Mouse (Mus musculus): ENCODE measurements around the gene Rsph1. TPM values are rescaled to one million over a fixed set of nuclear protein-coding genes. Genes with fewer than 3 reads are reported as not detected.

Rsph1 gene
- polyA plus RNA-seq, 1 experiment = 1.1 TPM

DNA sequence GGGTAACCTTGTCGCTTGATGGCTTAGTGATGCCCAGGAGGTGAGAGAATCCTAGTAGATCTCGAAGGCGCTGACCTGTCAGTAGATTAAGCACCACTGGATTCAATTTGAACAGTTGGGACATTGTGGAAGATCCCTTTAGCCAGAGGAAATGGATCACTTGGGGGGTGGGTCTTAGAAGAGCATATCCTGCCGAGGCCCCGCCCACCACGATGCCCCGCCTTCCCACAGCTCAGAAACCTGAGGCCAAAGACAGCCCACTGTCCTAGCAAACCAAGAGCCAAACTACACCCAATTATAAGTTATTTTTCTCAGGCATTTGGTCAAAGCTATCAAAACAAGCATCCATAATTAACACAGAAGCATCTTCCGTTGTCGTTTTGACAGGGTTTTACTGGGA is 33.9 kb upstream of the Rsph1 start:
- no peak overlapping the region for H3K27ac ChIP-seq (replicated peaks; ENCODE audit: low read depth, low read length)
- H3K4me3 ChIP-seq (ENCODE audit: insufficient read depth, low read depth, low read length) = no peak overlapping the region
- no peaks in the 10 kb centered on the region for H3K4me1 ChIP-seq (ENCODE audit: control insufficient read depth, insufficient read depth, insufficient read length, low read length)

DNA sequence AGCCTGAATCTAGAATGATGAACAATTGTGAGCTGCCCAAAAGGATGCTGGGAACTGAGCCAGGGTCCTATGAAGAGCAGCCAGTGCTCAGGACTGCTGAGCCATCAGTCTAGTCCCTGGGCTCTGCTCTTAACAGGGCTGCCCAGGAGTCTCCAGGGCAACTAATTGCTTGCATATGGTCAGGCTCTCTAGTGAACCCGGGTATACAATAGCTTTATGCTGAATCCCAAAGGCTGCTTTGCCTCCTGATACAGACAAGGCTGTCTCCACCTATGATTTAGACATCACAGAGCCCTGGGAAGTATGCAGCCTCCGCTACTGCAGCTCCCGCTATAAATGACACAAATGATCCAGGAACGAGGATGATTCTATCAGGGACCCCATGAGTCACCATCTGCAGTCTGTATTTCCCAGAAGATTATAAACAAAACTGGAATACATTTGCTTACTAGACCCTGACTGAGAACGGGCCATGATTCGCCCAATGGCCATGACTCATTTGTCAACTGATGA is 32.2 kb upstream of the Rsph1 start:
- H3K4me3 ChIP-seq (ENCODE audit: insufficient read depth, low read depth, low read length) = no peak overlapping the region
- H3K4me1 ChIP-seq (ENCODE audit: control insufficient read depth, insufficient read depth, insufficient read length, low read length) = 0 out of 2 replicates have a peak, but pooled peaks cover 5% of the 10 kb centered on the region
- no peak overlapping the region for H3K27ac ChIP-seq (replicated peaks; ENCODE audit: low read depth, low read length)

DNA sequence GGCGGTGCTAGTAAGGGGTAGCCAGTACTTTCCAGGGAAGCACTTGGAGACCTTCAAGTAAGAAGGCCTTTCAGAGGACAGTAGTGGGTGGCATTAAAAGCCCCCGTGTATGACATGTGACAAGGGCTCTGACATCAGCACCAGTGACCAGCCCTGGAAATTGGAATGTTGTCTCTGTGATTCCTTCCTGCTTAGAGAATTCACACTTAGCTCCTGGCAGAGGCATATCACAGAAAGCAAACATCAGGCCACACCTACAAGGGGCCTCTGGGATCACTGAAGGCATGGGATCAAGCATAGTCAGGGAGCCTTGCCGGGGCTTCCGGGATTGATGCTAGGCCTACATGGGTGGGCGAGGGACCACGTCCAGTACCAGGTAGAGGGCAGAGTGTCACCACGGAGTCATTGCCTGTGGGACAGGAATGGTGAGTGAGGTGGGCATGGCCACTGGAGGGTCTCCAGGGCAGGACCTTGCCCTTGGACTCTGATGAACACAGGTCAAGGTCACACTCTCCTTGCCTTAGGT is 31.2 kb upstream of the Rsph1 start:
- no peak overlapping the region for H3K27ac ChIP-seq (replicated peaks; ENCODE audit: low read depth, low read length)
- no peak overlapping the region for H3K4me3 ChIP-seq (ENCODE audit: insufficient read depth, low read depth, low read length)

DNA sequence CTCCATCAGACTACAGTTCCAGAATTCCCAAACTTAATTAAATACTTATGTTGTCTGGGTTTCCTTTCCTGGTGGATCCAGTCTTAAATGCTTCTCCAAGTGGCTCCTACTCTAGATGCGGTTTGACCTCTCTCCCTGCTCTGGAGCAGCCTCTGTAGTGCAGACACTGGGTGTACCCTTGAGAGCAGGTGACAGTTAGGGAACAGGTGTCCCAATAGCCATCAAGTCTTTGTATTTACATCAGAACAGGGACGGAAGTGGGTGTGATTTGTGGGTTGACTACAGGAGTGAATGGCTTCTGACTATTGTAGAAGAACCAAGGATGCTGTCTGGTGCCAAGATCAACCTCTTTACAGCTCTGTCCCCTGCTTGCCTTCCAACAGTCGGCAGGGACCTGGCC is 30.6 kb upstream of the Rsph1 start:
- Histone ChIP-seq H3K4me3 (ENCODE audit: insufficient read depth, low read depth, low read length) (no peak overlapping the region), H3K27ac (replicated peaks; ENCODE audit: low read depth, low read length) (no peak overlapping the region)

More for the DNA sequence above, 31.2 kb upstream of the Rsph1 start:
- 0 out of 2 replicates have a peak, but pooled peaks cover 5% of the 10 kb centered on the region for H3K4me1 ChIP-seq (ENCODE audit: control insufficient read depth, insufficient read depth, insufficient read length, low read length)

DNA sequence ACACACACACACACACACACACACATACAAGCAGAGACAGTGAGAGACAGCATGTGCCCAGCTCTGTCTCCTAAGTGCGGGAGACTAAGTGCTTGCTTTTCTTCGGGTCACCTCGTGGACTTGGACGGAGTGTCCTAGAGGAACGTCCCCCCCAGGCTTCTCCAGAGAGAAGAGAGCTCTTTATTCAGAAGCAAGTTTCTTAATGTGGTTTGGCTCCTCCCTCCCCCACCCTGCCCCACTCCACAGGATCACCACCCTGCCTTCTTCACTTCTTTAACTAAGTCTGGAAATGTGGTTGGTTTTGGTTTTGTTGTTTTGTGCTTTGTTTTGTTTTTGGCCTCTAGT is 28.6 kb upstream of the Rsph1 start:
- no peak overlapping the region for H3K27ac ChIP-seq (replicated peaks; ENCODE audit: low read depth, low read length)
- H3K4me3 ChIP-seq (ENCODE audit: insufficient read depth, low read depth, low read length) = no peak overlapping the region
- 0 out of 2 replicates have a peak, but pooled peaks cover 5% of the 10 kb centered on the region for H3K4me1 ChIP-seq (ENCODE audit: control insufficient read depth, insufficient read depth, insufficient read length, low read length)

More for the DNA sequence above, 30.6 kb upstream of the Rsph1 start:
- 0 out of 2 replicates have a peak, but pooled peaks cover 5% of the 10 kb centered on the region for H3K4me1 ChIP-seq (ENCODE audit: control insufficient read depth, insufficient read depth, insufficient read length, low read length)

DNA sequence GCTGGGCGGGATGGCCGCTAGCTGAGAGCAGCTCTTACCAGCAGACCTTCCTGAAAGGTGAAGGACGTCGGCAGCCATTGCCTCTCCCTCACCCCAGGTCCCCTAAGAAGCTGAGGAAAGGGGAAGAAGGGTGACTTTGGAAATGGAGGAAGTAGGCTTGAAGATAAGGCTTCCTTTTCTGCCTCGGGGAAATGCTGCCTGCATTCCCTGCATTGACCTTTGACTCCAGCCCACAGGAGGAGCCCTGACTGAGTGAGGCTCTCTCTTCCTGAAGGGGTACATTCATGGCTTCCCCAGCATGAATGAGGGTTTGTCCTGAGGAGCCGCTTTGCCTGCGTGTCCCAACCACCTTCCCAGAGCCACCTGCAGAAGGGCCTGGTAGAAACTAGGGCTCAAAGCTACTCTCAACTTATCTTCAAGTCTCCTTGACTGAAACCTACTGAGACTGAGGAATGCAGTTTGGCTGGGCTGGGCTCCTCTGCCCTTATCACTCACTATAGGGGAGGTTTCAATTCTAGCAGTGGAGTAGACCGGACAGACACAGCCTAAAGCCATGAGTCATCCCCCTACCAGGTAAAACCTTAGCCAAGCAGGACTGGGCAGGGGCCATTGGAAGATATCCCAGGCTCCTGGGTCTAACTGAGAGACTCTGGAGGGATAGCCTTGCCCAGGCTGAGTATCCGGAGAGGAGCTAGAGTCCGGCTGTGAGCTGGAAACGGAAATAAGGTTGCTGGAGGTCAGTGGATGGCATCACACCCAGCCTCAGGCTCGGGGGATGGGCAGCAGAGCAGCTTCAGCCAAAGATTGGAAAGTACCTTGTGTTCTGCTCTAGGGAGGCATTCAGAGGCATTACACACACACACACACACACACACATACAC is 28.0 kb upstream of the Rsph1 start:
- H3K4me3 ChIP-seq (ENCODE audit: insufficient read depth, low read depth, low read length) = no peak overlapping the region
- H3K4me1 ChIP-seq (ENCODE audit: control insufficient read depth, insufficient read depth, insufficient read length, low read length) = 0 out of 2 replicates have a peak, but pooled peaks cover 5% of the 10 kb centered on the region
- no peak overlapping the region for H3K27ac ChIP-seq (replicated peaks; ENCODE audit: low read depth, low read length)

DNA sequence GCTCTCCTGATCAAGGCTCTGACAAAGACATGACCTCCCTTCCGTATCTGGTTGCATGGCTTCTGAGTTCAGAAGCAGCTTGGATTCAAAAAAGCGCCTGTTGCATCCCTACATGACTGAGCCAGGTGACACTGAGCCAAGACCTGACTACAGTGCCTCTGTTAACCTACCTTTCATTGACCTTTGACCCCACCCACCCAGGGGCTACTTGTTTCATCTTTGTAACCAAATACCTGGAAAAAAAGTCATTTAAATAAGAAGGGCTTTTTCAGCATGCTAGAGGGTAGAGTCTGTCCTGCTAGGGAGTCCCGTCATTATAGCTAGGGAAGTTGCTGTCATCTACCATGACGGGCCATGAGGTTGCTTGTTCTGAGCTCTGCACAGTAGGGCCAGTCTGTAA is 26.2 kb upstream of the Rsph1 start:
- Histone ChIP-seq H3K4me1 (ENCODE audit: control insufficient read depth, insufficient read depth, insufficient read length, low read length) (0 out of 2 replicates have a peak, but pooled peaks cover 5% of the 10 kb centered on the region), H3K4me3 (ENCODE audit: insufficient read depth, low read depth, low read length) (no peak overlapping the region), H3K27ac (replicated peaks; ENCODE audit: low read depth, low read length) (no peak overlapping the region)

DNA sequence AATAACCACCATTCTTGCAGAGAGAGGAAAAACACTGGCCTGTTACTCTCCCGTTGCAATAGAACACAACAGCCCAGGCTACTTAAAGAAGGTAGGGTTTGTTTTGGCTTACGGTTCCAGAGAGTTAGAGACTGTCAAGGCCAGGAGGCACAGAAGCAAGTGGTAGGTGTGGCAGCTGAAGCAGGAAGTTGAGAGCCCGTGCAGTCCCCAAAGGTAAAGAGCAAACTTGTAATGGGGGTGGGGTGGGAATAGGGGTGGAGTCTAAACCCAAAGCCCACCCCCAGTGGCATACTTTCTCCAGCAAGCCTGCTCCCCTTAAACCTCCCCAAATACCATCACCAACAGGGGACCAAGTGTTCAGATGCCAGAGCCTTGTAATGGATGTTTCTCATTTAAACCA is 23.6 kb upstream of the Rsph1 start:
- H3K4me3 ChIP-seq (ENCODE audit: insufficient read depth, low read depth, low read length) = no peak overlapping the region
- H3K27ac ChIP-seq (replicated peaks; ENCODE audit: low read depth, low read length) = no peak overlapping the region
- H3K4me1 ChIP-seq (ENCODE audit: control insufficient read depth, insufficient read depth, insufficient read length, low read length) = 0 out of 2 replicates have a peak, but pooled peaks cover 8% of the 10 kb centered on the region

DNA sequence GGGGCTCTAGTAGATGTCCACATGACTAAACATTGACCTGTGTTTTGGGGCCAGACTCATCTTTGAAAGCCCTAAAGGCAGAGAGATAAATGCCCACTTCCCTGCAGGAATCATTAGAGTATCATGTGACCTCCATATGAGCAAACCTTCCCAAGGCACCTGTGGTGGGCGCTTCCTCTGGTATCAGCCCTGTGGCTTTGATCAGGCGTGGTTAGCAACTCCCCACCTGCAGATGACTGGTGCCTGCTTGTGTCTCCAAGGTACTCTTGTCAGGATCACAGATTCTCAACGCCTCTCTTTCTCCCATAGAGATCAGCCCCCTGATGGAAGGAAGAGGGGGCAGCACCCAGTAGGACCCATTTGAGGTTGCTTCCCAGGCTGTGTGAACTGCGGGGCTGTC is 22.8 kb upstream of the Rsph1 start:
- Histone ChIP-seq H3K4me1 (ENCODE audit: control insufficient read depth, insufficient read depth, insufficient read length, low read length) (0 out of 2 replicates have a peak, but pooled peaks cover 2% of the 10 kb centered on the region), H3K27ac (replicated peaks; ENCODE audit: low read depth, low read length) (no peak overlapping the region), H3K4me3 (ENCODE audit: insufficient read depth, low read depth, low read length) (no peak overlapping the region)

DNA sequence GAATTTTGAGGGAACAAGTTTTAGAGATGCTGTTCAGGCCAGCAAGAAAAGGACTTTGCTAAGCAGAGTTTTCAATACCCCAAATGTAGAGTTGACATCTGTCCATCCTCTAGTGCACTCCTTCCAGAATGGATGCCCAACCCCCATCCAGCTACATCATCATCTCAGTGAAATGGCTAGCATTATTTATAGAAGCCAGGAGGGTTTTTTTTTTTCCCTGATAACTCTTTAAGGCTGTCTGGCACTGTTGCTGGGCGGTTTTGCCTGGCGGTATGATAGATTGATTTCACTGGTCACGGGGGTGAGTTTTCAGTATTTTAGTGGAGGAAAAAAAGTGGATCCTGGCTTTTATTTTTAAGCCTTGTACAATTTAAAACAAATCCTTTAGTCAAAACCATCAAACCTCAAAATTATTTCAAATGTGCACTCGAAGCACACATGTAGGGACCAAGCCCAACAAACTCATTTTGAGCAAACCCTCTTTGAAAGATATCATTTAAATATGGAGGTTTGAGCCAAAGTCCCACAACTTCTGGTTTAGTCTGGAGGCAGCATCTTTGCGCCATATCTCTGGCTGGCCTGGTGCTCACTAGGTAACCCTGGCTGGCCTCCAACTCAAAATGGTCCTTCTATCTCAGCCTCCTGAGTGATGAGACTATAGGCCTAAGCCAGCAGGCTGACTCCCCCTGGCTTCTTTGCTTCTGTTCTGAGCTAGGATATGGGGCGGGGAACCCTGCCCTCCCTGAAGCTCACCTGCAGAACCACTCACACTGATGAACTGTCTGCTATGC is 21.4 kb upstream of the Rsph1 start:
- Histone ChIP-seq H3K27ac (replicated peaks; ENCODE audit: low read depth, low read length) (no peak overlapping the region), H3K4me3 (ENCODE audit: insufficient read depth, low read depth, low read length) (no peak overlapping the region), H3K4me1 (ENCODE audit: control insufficient read depth, insufficient read depth, insufficient read length, low read length) (0 out of 2 replicates have a peak, but pooled peaks cover 2% of the 10 kb centered on the region)

DNA sequence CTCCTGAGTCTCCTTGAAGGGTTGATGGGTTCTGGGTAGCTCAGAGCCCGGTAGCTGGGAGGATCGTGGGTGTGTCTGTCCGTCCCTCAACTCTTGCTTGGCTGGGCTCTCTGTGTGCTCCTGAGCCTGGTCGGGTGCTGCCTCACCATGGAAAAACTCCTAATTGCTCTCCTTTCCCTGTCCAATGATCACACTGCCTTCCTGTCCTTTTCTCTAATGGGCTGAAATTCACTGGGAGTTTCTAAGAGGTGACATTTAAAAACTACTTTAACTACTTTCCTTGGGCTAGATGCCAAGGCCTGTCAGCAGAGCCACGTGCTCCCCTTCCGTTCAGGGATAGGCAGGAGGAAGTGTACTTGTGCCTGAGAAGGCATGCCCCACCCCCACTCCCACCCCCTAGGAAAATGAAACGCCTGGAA is 20.3 kb upstream of the Rsph1 start:
- 0 out of 2 replicates have a peak, but pooled peaks cover 2% of the 10 kb centered on the region for H3K4me1 ChIP-seq (ENCODE audit: control insufficient read depth, insufficient read depth, insufficient read length, low read length)
- no peak overlapping the region for H3K27ac ChIP-seq (replicated peaks; ENCODE audit: low read depth, low read length)
- H3K4me3 ChIP-seq (ENCODE audit: insufficient read depth, low read depth, low read length) = peak overlapping the region; percentile 13; the same call in 1 of the 2 replicates

DNA sequence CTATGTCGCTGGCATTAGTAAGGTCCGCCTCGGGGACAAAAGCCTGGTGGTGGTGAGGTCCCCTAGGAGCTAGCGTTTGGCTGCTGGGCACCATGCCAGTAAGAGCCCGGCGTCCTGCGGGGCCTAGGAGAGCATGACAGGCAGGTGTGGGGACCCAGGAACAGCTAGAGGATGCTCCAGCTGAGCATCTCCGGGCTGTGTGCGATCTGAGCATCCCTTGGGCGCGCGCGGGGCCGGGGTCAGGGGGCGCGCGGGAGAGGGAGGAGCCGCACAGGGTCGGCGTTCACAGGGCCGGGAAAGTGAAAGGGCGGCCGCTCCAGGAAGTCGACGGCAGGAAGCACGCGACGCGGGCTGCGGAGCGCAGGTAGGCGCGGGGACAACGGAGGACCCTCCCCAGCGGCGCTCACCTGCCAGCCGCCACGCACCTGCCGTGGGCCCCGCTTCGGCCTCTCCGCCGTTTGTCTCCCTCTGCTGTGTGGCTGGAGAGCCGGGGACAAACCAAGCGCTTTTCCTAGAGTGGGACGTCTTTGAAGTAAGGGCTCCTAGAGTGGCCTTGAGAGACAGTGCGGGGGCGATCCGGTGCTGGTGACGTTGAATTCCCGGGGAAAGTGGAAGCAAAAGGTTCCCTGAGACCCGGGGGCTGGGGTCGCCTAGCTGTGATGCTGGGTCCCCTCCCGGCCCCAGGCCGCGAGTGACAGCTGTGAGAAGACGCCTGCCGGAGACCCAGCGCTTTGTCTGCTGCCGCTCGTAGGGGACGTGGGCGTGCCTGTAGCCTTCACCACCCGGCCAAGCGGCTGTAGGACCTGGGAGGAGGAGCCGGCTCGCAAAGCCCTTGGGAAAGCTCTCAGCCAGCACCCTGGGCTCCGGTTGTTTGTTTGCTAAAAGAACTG is 19.0 kb upstream of the Rsph1 start:
- 0 out of 2 replicates have a peak, but pooled peaks cover 2% of the 10 kb centered on the region for H3K4me1 ChIP-seq (ENCODE audit: control insufficient read depth, insufficient read depth, insufficient read length, low read length)
- no peak overlapping the region for H3K27ac ChIP-seq (replicated peaks; ENCODE audit: low read depth, low read length)
- peak overlapping the region; percentile 68 for H3K4me3 ChIP-seq (ENCODE audit: insufficient read depth, low read depth, low read length)

DNA sequence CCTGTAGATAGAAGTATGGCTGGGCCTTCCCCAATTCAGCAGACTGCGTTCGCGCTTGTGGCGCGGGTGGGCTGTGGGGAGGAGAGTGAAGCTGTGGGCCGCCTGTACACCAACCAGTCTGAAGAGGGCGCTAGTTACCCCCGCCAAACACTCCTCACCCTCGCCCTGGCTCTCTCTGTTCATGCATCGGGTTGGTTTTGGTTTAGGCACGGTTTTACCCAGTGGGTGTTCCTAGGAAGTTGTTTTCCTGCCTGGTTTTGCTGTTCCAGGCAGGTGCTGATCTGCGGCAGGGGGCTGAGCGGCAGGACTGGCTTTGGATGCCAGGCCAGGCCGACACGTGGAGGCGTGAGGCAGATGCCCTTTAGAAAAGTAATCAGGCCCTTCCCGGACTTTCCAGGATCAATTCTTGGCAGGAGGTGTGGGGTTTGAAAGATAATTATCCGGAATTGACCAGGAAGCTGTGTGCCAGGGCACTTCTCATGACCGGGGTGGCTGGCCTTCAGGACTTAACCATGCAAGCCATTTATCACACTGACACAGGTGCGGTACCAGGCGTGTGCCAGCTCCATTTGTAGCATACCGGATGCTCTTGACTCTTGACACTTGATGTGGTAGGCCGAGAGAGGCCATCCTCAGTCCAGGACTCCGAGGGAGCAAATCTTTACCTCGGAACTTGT is 18.2 kb upstream of the Rsph1 start:
- Histone ChIP-seq H3K4me3 (ENCODE audit: insufficient read depth, low read depth, low read length) (peak overlapping the region; percentile 68), H3K27ac (replicated peaks; ENCODE audit: low read depth, low read length) (no peak overlapping the region), H3K4me1 (ENCODE audit: control insufficient read depth, insufficient read depth, insufficient read length, low read length) (0 out of 2 replicates have a peak, but pooled peaks cover 2% of the 10 kb centered on the region)
